In genomic region chr17:66352219-66352618, GRCm38 (mm10) we compare ENCODE assay signal across 9 mouse cellular contexts.
A peak's percentile ranks its signal among the peaks of the same experiment; 100 is the strongest.
DNase-seq lines count a peak whose midpoint lies in the region; ATAC-seq and TF ChIP-seq lines count a peak whose summit lies in the region.
"Had no signal": no experiment of that assay in that cellular context is flagged by ENCODE, and none has a peak within 500 bp of the region (broad histone marks: within the 10 kb centered on the region; RNA-seq: fewer than 3 reads in every experiment).

No protein-coding gene starts in this region.

- no peaks in the 10 kb centered on the region for H3K9me3 ChIP-seq in midbrain, embryonic 14.5 days (ENCODE audit: control insufficient read depth, low read length)

- no peak overlapping the region for H3K4me2 ChIP-seq in midbrain, embryonic 14.5 days (ENCODE audit: low read length)

- no peak overlapping the region for H3ac ChIP-seq in C2C12 (ENCODE audit: control insufficient read depth, insufficient read length, low read depth)

- no peak for TF ChIP-seq POLR2A in heart, adult 2 months (IDR thresholded peaks at IDR 0.05; ENCODE audit: insufficient read depth, low read depth, low read length)
- no peak for TF ChIP-seq POLR2A in lung, adult 2 months (IDR thresholded peaks at IDR 0.05; ENCODE audit: borderline replicate concordance, extremely low read depth, low read depth, low read length)

- intact Hi-C loops in heart, adult 2 months (cut with DNase I), result loop anchor here (5.0 kb wide), 1 partner anchor 95 kb away; the partner anchor contains the start of gene Mtcl1

- no peak overlapping the region for H3K4me3 ChIP-seq in C2C12 (ENCODE audit: insufficient read depth, poor library complexity, severe bottlenecking)
- no peak overlapping the region for H3K4me3 ChIP-seq in heart, adult 2 months
- H3K4me3 ChIP-seq in lung, adult 2 months (replicated peaks; ENCODE audit: extremely low read depth, low read depth, low read length), result no peak overlapping the region
- H3K4me3 ChIP-seq in midbrain, embryonic 14.5 days (replicated peaks; ENCODE audit: low read depth, low read length), result no peak overlapping the region

- TF ChIP-seq EP300 in heart, adult 2 months (IDR thresholded peaks at IDR 0.05; ENCODE audit: insufficient read depth, low read depth, low read length), result no peak

- peaks cover 26% of the 10 kb centered on the region for H3K36me3 ChIP-seq in C2C12 (ENCODE audit: control insufficient read depth, insufficient read depth)
- H3K36me3 ChIP-seq in heart, adult 2 months (ENCODE audit: control insufficient read depth, insufficient read depth, low read length), result no peaks in the 10 kb centered on the region
- peaks cover 47% of the 10 kb centered on the region for H3K36me3 ChIP-seq in midbrain, embryonic 14.5 days (ENCODE audit: control insufficient read depth, insufficient read depth, low read length)
- H3K36me3 ChIP-seq: G1E had no signal

- ATAC-seq in midbrain, embryonic 14.5 days (ENCODE audit: low FRiP score, low TSS enrichment), result no peak

- peaks cover 4% of the 10 kb centered on the region for H3K4me1 ChIP-seq in heart, adult 2 months (ENCODE audit: control insufficient read depth, insufficient read depth, low read length)
- H3K4me1 ChIP-seq in lung, adult 2 months (ENCODE audit: control insufficient read depth, insufficient read depth, low read length), result peaks cover 16% of the 10 kb centered on the region
- no peaks in the 10 kb centered on the region for H3K4me1 ChIP-seq in midbrain, embryonic 14.5 days (ENCODE audit: control insufficient read depth, insufficient read depth, low read length)

- no peaks in the 10 kb centered on the region for H3K79me2 ChIP-seq in C2C12 (ENCODE audit: control insufficient read depth, insufficient read depth)
- no peaks in the 10 kb centered on the region for H3K79me2 ChIP-seq in heart, adult 2 months (replicated peaks; ENCODE audit: control insufficient read depth, insufficient read depth, low read length)

- H3K9ac ChIP-seq in heart, adult 2 months (ENCODE audit: low read depth, low read length), result no peak overlapping the region
- H3K9ac ChIP-seq in midbrain, embryonic 14.5 days (replicated peaks; ENCODE audit: low read length), result no peak overlapping the region

- no peaks in the 10 kb centered on the region for H3K27me3 ChIP-seq in C2C12 (ENCODE audit: control insufficient read depth, insufficient read depth, insufficient read length)
- no peaks in the 10 kb centered on the region for H3K27me3 ChIP-seq in heart, adult 2 months (ENCODE audit: control insufficient read depth, insufficient read depth, low read length)
- no peaks in the 10 kb centered on the region for H3K27me3 ChIP-seq in midbrain, embryonic 14.5 days (ENCODE audit: control insufficient read depth, insufficient read depth, low read length)

- no peak for TF ChIP-seq CTCF in C2C12 (IDR thresholded peaks at IDR 0.05; ENCODE audit: control insufficient read depth, insufficient read depth, insufficient read length)
- no peak for TF ChIP-seq CTCF in heart, adult 2 months (IDR thresholded peaks at IDR 0.05)
- TF ChIP-seq CTCF in lung, adult 2 months (IDR thresholded peaks at IDR 0.05; ENCODE audit: insufficient read depth, low read length), result no peak

- peak; percentile 37 for DNase-seq in kidney, adult 11 months
- no peak for DNase-seq in kidney, adult 8-10 months
- DNase-seq in heart, adult 2 months, result peak in 1 of 2 experiments; percentile 45
- DNase-seq in lung, adult 2 months, result peak; percentile 51
- DNase-seq in midbrain, embryonic 14.5 days, result no peak
- no peak for DNase-seq in ovary, postnatal 36 days (ENCODE audit: low spot score)
- DNase-seq in ovary, postnatal 10 days (ENCODE audit: low spot score), result no peak

- H3K27ac ChIP-seq in heart, adult 2 months, result peak overlapping the region; percentile 15
- H3K27ac ChIP-seq in midbrain, embryonic 14.5 days (replicated peaks; ENCODE audit: low read depth, low read length), result no peak overlapping the region

- no peaks in the 10 kb centered on the region for H3K79me3 ChIP-seq in C2C12 (ENCODE audit: low read depth)

- WGBS in heart, adult 2 months, result 23% methylated on average over 6 of the region's 6 CpGs
- 15% methylated on average over 6 of the region's 6 CpGs for WGBS in lung, adult 2 months
- WGBS in midbrain, embryonic 14.5 days, result 94% methylated on average over 6 of the region's 6 CpGs

TF ChIP-seq in C2C12, 6 proteins besides CTCF, POLR2A, EP300 and RAD21:
- TF ChIP-seq MAX (IDR thresholded peaks at IDR 0.05) (no peak), CEBPB (IDR thresholded peaks at IDR 0.05; ENCODE audit: low read depth) (peak; percentile 32), FOSL1 (IDR thresholded peaks at IDR 0.05; ENCODE audit: insufficient read depth, low read length, poor library complexity, severe bottlenecking) (peak; percentile 77), MYOD1 (IDR thresholded peaks at IDR 0.05; ENCODE audit: control insufficient read depth, insufficient read length, low read depth) (peak; percentile 33)

Comparison
In these comparisons a context has a peak if more than half of its experiments do, and no peak if none do; other contexts are left out.
1. DNase-seq: peak in kidney, adult 11 months (single experiment) and lung, adult 2 months (single experiment); none in kidney, adult 8-10 months (0 of 2), midbrain, embryonic 14.5 days (single experiment), ovary, postnatal 36 days (single experiment) and ovary, postnatal 10 days (single experiment).